Mouse (Mus musculus) c-Kit-positive CD71-negative TER-119-negative erythroid progenitor cells, embryonic 14.5 days (primary cell): ENCODE results near the gene Slc15a1.

Experiments
- DNase-seq: peaks from one replicate; pipeline ENCODE4 v3.0.0-alpha.2; 2013; ENCODE audit warnings: low read depth

Slc15a1 gene

DNA sequence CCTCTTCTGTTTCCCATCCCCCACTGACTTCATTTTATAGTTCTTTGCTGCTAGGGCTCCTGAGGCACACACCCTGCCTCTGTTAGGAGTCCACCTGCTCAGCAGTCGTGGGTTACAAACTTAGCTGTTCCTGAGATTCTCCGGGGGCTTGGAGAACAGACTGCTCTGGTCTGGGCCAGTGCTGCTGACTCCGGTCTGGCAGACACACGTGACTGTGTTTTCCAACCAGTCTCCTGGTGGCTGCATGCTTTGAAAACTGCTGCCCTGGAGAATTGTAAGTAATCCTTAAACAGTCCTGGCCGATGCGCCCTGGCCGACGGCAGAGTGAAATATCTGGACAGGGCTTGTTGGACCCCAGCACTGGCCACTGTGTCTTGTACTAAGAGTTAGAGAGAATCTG is 12.7 kb downstream of the Slc15a1 start:
- DNase-seq = no peak

DNA sequence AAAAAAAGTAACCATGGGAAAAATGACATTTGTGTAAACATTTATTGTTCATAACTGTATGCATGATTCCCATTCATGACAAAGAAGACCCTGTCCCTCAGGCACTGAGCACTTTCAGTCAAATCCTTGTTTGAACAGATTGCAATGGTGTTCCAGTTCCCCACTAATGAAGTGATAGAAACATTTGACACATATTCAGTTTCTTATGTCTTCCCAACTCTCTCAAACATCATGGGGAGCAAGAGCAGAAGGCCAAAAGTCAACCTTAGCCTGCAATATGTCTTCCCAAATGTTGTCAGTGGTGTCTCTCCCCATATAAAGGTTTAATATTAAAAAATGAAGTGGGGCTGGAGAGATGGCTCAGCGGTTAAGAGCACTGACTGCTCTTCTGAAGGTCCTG is 19.3 kb downstream of the Slc15a1 start:
- no peak for DNase-seq

DNA sequence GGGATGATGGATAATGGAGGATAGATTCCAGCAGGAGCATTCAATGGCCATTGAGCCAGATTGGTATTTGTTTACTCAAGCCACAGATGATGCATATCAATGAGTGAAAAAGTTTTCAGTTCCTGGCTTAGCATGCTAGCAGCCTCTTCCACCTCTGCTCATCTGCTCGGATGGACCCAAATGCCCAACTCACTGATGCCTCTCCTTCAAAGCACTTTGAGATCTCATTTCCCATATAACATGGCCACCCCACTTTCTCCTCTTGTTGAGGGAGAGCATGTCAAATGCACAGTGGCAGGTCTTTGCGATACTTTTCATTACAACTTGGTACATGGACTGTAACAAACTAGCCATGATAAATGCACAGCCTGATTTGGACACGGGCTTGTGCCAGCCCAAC is 20.6 kb downstream of the Slc15a1 start:
- no peak for DNase-seq

DNA sequence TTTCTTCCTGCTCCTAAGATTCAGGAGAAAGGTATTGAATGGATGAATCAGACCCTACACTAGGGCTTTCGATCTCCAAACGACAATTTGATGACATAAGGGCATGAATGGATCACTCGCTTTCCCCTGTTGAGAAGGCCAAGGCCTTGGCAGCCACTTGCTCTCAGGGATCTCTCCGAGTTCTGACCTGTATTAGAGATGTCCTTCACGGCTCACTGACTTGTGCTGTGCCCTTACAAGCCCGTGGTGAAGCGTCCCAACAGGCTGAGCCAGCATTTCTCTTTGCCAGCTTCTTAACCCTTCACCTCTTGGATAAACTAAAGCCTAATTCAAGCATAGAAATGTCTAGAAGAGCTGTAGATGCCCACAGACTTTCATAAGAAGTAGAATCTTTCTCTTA is 22.9 kb downstream of the Slc15a1 start:
- DNase-seq = no peak

DNA sequence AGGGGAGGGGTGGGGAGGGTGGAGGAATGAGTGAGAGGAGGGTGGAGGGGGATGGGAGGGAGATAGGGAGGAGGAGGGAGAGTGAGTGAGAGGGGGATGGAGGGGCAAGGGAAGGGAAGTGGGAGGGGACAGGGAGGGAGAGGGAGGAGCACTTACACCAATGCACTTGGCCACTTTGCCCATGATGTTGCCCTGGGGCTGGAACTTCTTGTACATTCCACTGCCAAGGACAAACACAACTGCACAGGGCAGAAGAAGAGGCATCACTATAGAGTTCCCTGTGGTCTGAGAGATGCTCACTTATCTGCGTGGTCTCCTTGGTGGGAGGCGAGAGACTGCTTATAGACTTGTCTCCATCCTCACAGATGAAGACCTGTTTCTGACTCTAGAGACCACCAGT is 23.5 kb downstream of the Slc15a1 start:
- DNase-seq = no peak

DNA sequence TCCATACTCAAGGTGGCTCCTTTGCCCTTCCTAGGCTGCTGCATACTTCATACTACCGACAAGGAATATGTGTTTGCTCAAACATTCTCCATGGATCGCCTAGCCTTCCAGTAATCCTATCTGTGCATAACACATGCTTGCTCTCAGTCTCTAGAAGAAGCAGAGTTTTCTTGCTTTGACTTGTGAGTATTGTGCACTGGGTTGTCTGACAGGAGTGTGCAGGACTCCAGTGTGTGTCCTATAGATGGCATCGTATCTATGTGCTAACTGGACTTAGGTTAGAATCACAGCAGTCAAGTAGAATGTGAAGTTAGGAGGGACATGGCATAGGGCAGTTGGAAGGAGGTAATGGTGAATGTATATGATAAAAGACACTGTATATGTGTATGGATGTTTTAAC is 26.0 kb downstream of the Slc15a1 start:
- no peak for DNase-seq

DNA sequence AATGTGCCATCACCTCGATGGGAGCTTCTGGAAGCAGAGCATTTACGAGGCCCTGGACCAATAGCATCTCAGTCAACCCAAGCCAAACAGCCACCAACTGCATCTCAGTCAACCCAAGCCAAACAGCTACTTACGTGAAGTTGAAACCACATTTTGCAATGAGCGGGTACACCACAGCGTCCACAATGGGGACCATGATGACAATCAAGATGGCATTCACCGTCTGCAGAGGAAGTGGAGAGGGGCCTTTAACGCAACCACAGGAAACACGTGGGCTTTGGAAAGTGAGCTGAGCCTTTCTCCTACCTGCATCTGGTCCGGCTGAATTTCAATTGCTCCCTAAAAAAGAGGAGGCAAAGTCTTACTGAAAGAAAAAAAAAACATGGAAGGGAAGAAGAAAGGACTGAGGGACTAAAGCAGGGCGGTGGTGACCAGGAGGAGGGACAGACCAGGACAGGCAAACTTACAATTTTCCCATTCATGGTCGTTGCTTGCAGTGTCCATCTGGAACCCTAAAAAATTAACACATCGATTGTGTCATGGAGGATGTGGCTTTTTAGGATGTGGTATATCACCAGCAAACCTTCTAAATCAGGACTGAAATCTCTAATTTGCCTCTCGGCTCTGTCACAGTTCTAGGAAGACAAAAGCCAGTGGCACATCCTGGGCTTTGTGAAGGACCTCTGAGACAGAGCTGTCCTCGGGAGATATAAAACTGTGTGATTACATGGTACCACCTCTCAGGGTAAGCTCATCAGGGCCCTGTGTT is 26.9 kb downstream of the Slc15a1 start:
- peak; percentile 37 for DNase-seq

DNA sequence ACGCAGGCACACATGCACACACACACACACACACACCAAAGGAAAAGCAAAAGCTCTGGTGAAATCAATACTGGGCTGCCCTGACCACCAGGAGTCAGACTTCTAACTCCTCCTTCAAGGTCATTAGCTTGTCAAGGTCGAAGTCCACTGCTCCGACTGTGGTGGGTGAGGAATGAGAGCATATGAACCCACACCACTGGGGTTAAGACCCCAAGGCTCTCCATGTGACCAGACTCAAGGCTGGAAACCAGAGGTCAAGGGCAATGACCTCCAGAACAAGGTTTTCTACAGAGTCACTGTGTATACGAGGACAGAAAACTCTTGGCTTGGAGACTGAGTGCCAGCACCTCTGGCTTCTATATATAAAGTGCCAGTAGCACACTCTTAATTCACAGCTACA is 31.2 kb downstream of the Slc15a1 start:
- no peak for DNase-seq

DNA sequence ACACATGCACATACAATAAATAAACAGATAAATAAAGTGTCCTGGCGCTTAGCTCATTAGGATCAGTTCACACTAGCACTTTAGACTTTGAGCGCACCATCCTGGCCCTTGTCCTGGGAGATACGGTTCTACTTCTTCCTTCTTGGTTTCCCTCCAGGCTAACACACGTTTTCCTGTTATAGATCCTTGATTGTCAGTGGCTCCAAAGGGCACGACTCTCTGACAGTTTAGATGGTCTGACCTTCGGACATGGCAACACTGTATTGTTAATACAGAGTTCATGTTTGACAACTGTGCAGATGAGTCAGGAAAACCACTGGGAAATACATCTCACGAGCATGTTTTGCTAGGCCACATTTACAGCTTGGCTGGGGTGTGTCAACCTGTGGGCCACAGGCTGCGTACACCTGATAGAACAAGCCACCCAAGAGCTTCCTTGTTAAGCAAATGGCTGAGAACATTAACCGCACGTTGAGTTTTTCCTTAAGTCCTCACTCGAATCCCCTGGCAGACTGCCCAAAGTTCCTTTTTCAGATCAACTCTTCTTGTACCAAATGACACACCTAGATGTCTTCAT is 33.4 kb downstream of the Slc15a1 start:
- no peak for DNase-seq

DNA sequence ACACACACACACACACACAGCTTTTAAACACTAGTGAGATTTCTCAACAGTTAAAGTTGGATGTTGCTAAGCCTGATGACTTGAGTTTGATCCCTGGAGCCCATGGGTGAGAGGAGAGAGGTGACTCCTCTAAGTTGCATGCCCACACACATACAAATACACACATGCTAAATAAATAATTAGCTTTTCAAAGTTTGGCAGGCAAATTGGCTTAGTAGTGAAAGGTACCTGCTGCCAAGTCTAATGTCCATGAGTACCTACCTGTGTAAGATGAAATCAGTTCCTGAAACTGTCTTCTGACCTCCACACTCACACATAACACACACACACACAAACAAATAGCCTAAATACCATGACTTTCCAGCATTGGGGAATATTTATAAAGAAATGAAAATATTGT is 35.5 kb downstream of the Slc15a1 start:
- DNase-seq = no peak

DNA sequence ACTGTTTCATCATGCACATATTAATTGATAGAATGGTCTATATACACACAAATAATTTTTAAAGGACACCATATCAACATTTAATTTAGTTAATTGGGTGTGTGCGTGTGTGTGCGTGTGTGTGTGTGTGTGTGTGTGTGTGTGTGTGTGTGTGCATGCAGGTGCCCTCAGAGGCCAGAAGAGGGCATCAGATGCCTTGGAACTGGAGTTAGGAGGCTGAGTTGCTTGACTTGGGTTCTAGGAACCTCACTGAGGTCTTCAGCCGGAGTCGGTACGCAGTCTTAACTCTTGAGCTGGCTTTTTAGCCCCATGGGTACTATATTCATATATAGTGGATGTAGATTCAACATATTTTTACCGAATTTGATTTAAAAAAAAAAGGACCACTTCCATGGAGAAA is 37.4 kb downstream of the Slc15a1 start:
- DNase-seq = no peak

DNA sequence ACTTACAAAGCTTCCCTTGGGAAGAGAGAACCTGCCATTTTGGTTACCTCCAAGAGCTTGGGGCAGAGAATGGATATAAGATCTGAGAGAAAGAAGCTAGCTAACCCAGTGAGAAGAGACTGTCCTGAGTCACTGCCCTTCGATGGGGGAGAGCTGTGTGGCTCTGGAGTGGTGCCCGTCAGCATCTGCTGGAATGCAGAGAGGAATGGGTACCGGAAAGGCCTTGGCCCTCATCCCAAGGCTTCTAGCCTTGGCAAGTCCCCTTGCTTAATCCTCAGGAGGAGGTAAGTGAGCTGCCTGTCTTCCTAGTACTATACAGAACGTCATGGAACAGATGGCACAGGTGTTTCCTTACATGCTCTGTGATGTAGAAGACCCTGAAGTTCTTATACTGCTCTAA is 38.6 kb downstream of the Slc15a1 start:
- DNase-seq = no peak

DNA sequence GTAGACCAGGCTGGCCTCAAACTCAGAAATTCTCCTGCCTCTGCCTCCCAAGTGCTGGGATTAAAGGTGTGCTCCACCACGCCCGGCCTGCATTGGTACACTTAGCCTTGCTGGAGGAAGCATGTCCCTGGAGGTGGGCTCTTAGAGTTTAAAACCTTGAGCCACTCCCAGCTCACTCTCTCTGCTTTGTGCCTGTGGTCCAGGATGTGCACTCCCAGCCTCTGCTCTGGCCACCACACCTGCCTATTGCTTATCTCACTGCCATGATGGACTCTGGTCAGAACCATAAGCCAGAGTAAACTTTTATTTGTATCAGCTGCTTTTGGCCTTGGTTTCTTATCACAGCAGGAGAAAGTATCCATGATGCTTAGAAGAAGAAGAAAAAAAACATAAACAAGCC is 40.7 kb downstream of the Slc15a1 start:
- no peak for DNase-seq

DNA sequence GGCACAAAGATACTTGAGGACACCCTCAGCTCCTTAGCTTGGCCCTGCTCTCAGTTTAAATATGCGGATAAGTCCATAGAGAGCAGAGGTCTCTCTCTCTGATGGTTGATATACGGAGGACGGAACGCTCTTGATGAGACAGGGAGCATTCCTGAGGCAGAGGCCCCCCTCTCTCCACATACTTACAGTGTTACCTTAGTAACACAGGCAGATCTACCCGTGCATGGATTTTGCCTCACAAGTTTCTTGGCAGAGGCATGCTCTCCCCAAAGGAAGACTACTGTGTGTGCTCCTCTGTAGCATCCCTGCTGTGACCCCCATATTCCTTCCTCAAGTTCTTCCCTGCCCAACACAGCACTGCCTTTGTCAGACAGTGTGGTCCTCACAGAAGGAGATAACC is 42.3 kb downstream of the Slc15a1 start:
- DNase-seq = no peak

DNA sequence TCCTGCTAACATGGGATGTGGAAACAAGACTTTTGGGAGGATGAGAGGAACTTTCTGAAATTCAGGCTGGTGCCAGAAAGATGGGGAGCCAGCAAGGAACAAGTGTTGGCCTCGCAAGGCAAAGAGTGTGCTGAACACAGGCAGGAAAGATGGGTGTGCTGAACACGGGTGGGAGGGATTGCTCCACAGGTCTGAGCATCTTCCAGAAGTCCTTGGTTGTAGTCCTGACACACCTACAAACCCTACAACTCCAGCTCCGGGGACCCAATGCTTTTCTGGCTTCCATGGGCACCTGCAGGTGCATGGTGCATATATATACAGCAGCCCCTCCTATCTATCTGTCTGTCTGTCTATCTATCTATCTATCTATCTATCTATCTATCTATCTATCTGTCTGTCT is 44.1 kb downstream of the Slc15a1 start:
- no peak for DNase-seq

DNA sequence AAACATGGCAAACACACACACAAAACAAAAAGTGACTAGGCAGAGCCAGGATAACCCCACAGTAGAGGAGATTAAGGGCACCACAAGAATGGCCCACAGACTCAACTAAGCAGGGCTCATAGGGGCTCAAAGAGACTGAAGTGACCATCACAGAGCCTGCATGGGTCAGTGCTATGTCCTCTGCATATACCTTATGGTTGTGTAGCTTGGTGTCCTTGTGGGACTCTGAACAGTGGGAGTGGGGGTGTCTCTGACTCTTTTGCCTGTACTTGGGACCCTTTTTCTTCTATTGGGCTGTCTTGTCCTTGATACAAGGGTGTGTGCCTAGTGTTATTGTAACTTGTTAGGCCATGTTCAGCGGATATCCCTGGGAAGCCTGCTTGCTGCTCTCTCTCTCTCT is 46.5 kb downstream of the Slc15a1 start:
- DNase-seq = no peak

DNA sequence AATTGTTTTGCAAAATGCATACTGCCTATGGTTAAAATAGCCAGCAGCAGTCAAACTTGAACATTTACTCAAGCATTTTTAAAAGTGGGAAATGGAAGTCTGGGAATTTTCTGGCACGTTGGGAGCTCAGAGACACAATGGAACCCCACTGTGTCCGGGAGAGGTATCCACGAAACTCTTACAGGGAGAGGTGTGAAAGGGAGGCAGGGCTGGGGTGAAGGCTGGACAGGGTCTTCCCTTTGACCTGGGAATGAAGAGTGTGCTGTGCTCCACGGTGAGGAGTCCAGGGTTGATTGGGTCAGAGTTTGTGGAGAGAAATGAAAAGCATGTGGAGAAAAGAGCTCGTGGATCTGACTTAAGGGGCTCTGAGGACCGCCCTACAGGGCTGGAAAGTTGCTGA is 47.5 kb downstream of the Slc15a1 start:
- DNase-seq = no peak

DNA sequence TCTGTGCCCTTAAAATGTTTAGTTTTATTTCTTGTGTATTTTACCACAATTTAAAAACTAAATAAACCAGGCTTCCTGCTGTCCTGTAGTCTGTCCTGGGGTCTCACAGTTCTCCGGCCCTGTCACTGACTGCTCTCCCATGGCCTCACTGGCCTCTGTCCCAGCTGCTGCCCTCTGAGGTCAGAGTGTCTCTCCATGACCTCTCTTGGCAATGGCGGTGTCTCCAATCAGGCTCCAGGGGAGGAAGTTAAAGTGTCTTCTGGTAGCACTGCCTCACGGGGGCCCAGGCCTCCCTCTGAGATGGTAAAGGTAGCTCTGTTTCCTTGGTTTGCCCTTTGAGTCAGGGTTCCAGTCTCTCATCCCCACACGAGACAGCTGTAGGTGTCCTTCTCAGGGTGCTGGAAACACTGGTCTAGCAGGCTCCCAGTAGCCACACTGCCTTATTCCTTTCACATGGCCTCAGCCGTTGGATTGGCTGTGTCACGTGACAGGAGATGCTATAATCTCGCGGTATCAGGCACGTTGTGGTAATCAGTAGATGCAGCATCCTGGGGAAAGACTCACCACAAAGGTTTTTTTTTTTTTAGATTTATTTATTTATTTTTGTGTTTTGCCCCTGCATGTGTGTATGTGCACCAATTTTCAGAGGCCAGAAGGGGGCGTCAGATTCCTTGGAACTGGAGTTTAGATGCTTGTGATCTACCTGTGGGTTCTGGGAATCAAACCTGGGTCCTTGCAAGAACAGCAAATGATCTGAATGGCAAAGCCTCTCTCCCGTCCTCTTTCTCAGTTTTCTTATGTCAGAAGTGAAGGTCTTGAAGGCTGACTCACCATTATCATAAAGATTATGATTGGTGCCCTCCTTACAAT is 48.4 kb downstream of the Slc15a1 start:
- DNase-seq = no peak

DNA sequence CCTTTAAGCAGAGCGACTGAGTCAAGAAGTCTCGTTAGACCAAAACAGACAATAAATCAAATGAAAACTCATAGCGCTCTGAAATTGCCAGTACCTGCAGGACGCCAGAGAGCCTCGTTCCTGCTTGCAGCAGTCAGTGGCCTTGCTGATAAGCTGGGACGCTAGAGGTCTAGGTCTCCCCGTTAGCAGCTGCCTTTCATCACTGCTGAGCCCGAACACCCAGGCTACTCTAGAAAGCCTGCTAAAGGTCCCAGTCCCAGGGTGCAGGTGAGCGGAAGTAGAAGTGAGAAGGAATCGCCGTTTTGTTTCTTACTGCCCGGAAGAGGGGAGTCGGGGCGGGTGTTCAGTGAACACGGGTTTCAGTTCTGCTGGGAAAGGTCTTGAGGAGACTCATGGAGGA is 49.1 kb downstream of the Slc15a1 start:
- no peak for DNase-seq

DNA sequence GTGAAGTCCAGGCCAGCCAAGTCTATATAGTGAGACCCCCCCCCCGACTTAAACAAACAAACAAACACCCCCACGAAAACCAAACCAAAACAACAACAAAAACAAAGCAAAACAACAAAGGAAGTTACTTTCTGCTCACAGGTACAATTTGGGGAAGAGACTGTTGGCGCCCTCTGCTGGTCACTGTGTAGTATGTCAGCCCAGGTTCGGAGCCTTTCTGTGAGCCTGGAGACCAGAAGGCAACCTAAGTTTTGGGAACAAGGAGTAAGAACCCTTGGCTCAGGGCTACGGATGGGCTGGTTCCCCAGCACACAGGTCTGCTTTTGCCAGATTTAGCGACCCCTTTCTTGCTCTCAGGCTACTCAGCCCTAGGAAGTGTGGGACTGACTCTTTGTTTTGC is 49.5 kb downstream of the Slc15a1 start:
- peak; percentile 55 for DNase-seq

DNA sequence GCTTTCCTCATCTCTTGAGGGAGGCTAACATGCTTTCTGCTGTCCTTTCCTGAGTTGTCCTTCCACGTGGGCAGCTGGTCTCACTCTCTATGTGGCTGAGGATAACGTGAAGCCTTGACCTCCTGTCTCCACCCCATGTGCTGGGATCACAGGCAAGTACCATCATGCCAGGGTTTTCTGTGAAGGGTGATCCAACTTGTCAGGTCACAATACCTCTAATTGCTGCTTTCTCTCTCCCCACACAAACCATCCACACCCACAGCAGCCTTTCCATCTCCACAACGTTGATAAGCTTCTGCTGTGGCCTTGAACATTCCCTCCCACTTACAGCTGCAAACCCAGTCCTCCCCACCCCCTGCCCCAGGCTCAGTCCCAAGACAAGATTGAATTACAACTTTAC is 51.9 kb downstream of the Slc15a1 start:
- DNase-seq = no peak

DNA sequence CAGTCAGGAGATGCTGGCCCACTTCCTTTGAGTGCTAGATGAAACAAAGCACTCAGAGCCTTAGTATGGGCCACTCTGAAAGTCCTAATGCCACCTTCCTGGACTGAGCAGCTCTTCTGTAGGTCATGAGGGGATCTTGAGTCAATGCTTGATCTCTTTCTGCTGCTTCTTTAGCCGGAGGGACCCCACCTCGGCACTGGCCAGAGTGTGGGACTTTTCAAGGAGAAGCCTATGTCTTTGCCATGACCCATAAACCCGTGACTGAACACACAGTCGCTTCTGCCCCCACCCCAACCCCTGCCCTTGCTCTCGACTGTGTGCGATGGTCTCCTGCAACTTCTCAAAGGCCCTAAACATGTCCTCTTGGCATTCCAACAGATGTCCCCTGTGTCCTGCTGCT is 52.8 kb downstream of the Slc15a1 start:
- no peak for DNase-seq

DNA sequence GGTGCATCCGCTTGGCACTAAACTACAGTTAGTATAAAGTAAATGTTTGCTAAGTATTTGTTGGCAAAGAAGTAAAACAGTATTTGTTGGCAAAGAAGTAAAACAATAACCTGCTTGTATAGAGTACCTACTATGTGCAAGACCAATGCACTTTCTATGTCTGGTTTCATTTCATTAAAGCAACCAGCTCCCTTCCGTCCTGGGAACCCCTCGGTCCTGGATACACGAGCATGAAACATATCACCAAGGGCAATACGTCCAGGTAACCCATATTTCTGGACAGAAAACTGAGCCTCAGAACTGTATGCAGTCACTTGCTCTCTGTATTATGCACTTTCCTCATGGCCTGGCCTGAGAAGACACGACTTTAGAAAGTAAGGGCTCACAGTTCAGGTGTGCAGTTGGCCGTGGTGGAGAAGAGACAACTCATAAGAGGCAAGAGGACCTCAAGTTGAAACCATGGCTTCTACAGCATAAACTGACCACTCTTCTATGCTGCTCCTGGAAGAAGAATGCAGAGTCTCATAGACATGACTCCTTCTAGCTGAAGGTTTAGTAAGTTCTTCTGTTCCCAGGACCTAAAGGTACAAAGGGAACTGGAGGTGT is 53.5 kb downstream of the Slc15a1 start:
- no peak for DNase-seq
